Mouse (Mus musculus) intestine, embryonic 16.5 days (tissue): Measurements from ENCODE around the gene Ripk1. TPM values are rescaled to one million over a fixed set of nuclear protein-coding genes. Genes with fewer than 3 reads are reported as not detected.

Source experiments
- ATAC-seq: fragments of 200-750 bp; cut with Nextera tagmentation; 2 replicates; pipeline ENCODE4 v1.8.0; 2017; ENCODE audit warnings: moderate TSS enrichment, moderate library complexity
- H3K27ac ChIP-seq: fragments of 300-500 bp; sonication (generic); 2 replicates; pipeline ENCODE4 v1.5.1; 2014; ENCODE audit warnings: mild to moderate bottlenecking, low read length
- H3K27me3 ChIP-seq: fragments of 300-500 bp; sonication (generic); replicated peaks from 2 replicates; pipeline ENCODE4 v1.6.1; 2014; ENCODE audit warnings: low read length, control low read depth, mixed read lengths; ENCODE audit not compliant: control insufficient read depth, insufficient read depth
- H3K36me3 ChIP-seq: fragments of 300-500 bp; sonication (generic); 2 replicates; pipeline ENCODE4 v1.6.1; 2014; ENCODE audit warnings: low read length, control low read depth; ENCODE audit not compliant: control insufficient read depth, insufficient read depth
- H3K4me1 ChIP-seq: fragments of 300-500 bp; sonication (generic); 2 replicates; pipeline ENCODE4 v1.6.1; 2014; ENCODE audit warnings: low read length, control low read depth, mixed read lengths; ENCODE audit not compliant: control insufficient read depth, insufficient read depth
- H3K4me2 ChIP-seq: fragments of 300-500 bp; sonication (generic); 2 replicates; pipeline ENCODE4 v1.6.1; 2014; ENCODE audit warnings: low read depth, low read length, control low read depth
- H3K4me3 ChIP-seq: fragments of 300-500 bp; sonication (generic); 2 replicates; pipeline ENCODE4 v1.5.1; 2014; ENCODE audit warnings: mild to moderate bottlenecking, low read length
- H3K9ac ChIP-seq: fragments of 300-500 bp; sonication (generic); 2 replicates; pipeline ENCODE4 v1.6.1; 2014; ENCODE audit warnings: low read depth, low read length
- H3K9me3 ChIP-seq: fragments of 300-500 bp; sonication (generic); 2 replicates; pipeline ENCODE4 v1.6.1; 2016; ENCODE audit warnings: low read length, control low read depth; ENCODE audit not compliant: control insufficient read depth
- WGBS: fragments of 180-500 bp; shearing (Covaris S2); extraction: QIAGEN DNeasy Blood & Tissue Kit; methylation state at CpG from one replicate; pipeline ENCODE4 v1.1.7; 2014; 5-methylcytosine and 5-hydroxymethylcytosine counted together
- polyA plus RNA-seq: library from polyadenylated mRNA; unstranded; fragments of >200 nt; fragmentation: Nextera tagmentation; extraction: Ambion mirVana; gene quantifications from 2 replicates; pipeline ENCODE4 v1.2.1, GENCODE M21; 2015

Ripk1 gene
- polyA plus RNA-seq, 1 experiment from 2014 or later: 16.4 TPM

DNA sequence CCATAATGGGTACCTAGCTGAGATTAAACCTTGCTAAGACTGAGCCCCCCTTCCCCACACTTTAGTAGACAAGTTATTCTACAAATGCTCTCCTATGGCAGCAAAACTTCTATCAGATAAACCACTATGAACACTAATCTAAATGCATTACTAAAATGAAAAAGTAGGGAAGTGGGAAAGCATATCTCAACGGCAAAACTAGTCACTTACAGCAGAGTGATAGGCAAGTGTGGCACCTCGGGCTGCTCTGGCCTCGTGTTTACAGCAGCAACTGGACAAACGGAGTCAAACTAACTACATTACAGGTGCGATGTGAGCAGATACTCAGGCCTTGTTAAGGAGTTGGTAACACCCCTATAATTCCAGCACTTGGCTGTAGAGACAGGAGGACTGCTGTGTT is 12.5 kb upstream of the Ripk1 start:
- 75% methylated on average over 5 of the region's 5 CpGs for WGBS
- H3K4me1 ChIP-seq: no peaks in the 10 kb centered on the region
- H3K27me3 ChIP-seq: no peaks in the 10 kb centered on the region
- no peak for ATAC-seq
- no peak overlapping the region for H3K4me3 ChIP-seq
- H3K36me3 ChIP-seq: 0 out of 2 replicates have a peak, but pooled peaks cover 2% of the 10 kb centered on the region
- H3K9me3 ChIP-seq: no peaks in the 10 kb centered on the region
- H3K27ac ChIP-seq: no peak overlapping the region
- H3K9ac ChIP-seq: no peak overlapping the region
- no peak overlapping the region for H3K4me2 ChIP-seq

DNA sequence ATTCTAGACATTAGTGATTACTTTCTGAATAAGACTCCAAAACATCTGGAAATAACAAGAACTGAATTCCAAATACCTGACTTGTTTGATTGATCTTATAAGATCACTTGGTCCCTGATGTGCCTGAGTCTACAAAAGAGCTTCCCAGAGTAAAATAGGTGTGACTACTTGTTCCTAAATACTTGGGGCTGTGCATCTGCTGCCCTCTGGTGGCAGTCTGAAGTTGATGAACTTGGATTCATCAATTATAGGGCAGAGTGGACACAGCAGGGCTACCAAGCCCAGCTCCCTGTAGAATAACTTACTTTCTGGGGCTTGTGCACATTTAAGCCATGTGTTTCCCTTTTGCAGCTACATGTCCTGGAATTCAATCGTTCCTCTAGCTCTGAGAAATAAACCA is 7.0 kb upstream of the Ripk1 start:
- H3K4me3 ChIP-seq: no peak overlapping the region
- H3K4me1 ChIP-seq: no peaks in the 10 kb centered on the region
- WGBS: 17% methylated on average over 1 of the region's 1 CpGs
- no peak overlapping the region for H3K27ac ChIP-seq
- no peaks in the 10 kb centered on the region for H3K9me3 ChIP-seq
- no peak overlapping the region for H3K9ac ChIP-seq
- ATAC-seq: peak; percentile 63; the same call in 1 of the 2 replicates
- H3K36me3 ChIP-seq: no peaks in the 10 kb centered on the region
- H3K4me2 ChIP-seq: no peak overlapping the region
- no peaks in the 10 kb centered on the region for H3K27me3 ChIP-seq

DNA sequence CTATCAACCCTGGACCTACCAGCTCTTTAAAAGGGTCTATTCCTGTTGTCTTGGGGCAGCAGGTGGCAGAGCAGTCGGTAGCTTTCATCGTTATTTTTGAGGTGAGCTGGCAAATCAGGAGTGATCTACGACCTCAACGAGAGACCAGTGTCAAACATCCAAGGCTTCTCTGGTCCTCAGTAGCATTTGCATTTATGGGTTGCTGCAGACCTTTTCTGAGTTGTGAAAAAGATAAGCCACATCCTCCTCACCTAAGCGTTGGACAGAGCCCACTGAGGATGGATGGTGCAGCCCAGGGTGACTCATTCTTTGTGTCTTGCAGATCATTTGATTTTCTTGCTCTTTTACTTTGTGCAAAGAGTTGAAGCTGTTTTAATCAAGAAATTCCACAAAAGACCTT is 895 bp downstream of the Ripk1 start:
- Histone ChIP-seq H3K27ac (no peak overlapping the region), H3K36me3 (no peaks in the 10 kb centered on the region), H3K4me3 (peak overlapping the region; percentile 79), H3K9me3 (no peaks in the 10 kb centered on the region), H3K4me2 (peak overlapping the region; percentile 83), H3K4me1 (peaks cover 5% of the 10 kb centered on the region; the same call in 1 of the 2 replicates), H3K27me3 (no peaks in the 10 kb centered on the region), H3K9ac (peak overlapping the region; percentile 79)
- peak; percentile 5; the same call in 1 of the 2 replicates for ATAC-seq
- WGBS: 4% methylated on average over 5 of the region's 5 CpGs

DNA sequence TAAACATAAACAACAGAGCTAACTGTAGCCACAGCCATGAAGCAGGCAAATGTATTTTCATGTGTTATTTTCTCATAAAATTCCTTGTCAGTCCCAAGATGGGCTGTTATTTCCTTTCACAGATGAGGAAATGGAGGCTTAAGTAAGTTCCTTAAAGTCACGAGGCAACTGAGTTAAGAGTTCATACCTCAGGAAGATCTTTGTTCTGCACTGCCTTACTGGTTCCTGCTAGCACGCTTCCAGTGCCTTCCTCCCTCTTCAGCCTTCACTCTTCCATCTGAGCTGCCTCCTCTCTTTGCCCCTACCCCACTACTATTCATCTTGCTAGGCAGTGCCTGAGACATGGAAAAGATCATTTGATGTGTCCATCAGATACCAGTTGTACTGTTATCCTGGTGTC is 5.1 kb downstream of the Ripk1 start:
- Histone ChIP-seq H3K27me3 (no peaks in the 10 kb centered on the region), H3K4me1 (peaks cover 5% of the 10 kb centered on the region; the same call in 1 of the 2 replicates), H3K4me2 (no peak overlapping the region), H3K4me3 (no peak overlapping the region), H3K9me3 (no peaks in the 10 kb centered on the region), H3K36me3 (no peaks in the 10 kb centered on the region; the same call in 1 of the 2 replicates), H3K9ac (no peak overlapping the region), H3K27ac (no peak overlapping the region)
- WGBS: 73% methylated on average over 2 of the region's 2 CpGs
- ATAC-seq: no peak

DNA sequence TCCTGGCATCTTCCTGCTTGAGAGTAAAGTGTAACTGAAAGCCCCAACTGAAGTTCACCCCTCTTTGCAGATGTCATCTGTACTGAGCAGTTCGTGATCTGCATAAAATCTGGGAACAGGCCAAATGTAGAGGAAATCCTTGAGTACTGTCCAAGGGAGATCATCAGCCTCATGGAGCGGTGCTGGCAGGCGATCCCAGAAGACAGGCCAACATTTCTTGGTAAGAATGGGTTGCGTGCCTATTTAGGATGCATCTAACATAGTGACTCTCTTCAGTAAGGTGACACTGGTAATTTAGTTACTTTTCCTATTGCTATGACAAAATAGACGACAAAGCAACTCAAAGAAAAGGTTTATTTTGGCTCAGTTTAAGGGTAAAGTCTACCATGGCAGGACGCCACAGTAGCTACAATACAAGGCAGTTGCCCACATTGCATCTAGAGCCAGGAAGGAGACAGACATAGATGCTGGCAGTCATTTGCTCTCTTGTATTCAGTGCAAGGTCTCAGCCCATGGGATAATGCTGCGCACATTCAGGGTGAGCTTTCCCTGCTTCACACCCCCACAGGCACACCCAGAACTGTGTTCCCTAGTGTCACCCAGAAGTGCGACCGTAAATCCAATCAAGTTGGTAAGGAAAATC is 14.9 kb downstream of the Ripk1 start:
- Histone ChIP-seq H3K4me1 (no peaks in the 10 kb centered on the region), H3K4me2 (no peak overlapping the region), H3K9ac (no peak overlapping the region), H3K9me3 (no peaks in the 10 kb centered on the region), H3K36me3 (peaks cover 10% of the 10 kb centered on the region; the same call in 1 of the 2 replicates), H3K4me3 (no peak overlapping the region), H3K27me3 (no peaks in the 10 kb centered on the region), H3K27ac (no peak overlapping the region)
- no peak for ATAC-seq
- WGBS: 91% methylated on average over 9 of the region's 9 CpGs

DNA sequence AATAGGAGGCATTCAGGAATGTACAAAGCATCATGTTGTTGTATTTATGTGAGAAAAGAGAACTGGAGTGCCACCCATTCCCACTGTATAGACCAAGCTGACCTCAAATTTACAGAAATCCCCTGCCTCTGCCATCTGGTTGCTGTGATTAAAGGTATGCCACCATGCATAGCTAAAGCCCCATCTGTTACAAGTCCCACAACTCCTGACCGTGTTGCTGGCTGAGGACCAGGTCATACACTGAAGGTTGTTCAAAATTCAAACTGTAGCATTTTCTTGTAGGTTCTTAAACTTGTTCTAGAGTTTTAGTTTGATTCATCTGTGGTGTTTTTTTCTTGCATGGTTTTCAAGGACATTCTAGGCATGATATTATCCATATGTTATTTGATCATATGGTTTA is 16.4 kb downstream of the Ripk1 start:
- peaks cover 10% of the 10 kb centered on the region; the same call in 1 of the 2 replicates for H3K36me3 ChIP-seq
- ATAC-seq: no peak
- WGBS: 85% methylated on average over 1 of the region's 1 CpGs

DNA sequence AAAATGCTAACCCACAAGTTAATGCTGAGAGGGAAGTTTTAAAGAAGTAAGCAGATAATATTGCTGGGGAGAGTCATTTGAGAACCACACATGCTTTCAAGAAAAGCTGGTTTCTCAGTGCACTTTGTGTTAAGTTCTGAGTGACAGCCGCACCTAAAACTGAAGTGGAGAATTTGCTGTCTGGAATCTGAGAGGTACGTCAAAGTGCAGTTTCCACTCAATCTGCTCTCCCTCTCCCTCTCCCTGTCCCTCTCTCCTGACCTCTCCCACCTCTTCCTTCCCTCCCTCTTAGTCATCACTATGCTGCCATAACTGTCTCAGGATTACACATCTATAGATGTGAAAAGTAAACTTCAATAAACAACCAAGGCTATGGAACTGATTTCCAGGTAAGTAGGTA is 19.8 kb downstream of the Ripk1 start:
- H3K36me3 ChIP-seq: peaks cover 4% of the 10 kb centered on the region; the same call in 1 of the 2 replicates
- no peak overlapping the region for H3K4me3 ChIP-seq
- H3K4me2 ChIP-seq: no peak overlapping the region
- H3K9me3 ChIP-seq: no peaks in the 10 kb centered on the region
- H3K9ac ChIP-seq: no peak overlapping the region
- H3K27ac ChIP-seq: no peak overlapping the region
- no peaks in the 10 kb centered on the region for H3K4me1 ChIP-seq
- H3K27me3 ChIP-seq: no peaks in the 10 kb centered on the region
- no peak for ATAC-seq
- 91% methylated on average over 2 of the region's 2 CpGs for WGBS

More for the DNA sequence above, 16.4 kb downstream of the Ripk1 start:
- Histone ChIP-seq H3K27me3 (no peaks in the 10 kb centered on the region), H3K9me3 (no peaks in the 10 kb centered on the region), H3K27ac (no peak overlapping the region), H3K4me2 (no peak overlapping the region), H3K4me3 (no peak overlapping the region), H3K4me1 (no peaks in the 10 kb centered on the region), H3K9ac (no peak overlapping the region)

DNA sequence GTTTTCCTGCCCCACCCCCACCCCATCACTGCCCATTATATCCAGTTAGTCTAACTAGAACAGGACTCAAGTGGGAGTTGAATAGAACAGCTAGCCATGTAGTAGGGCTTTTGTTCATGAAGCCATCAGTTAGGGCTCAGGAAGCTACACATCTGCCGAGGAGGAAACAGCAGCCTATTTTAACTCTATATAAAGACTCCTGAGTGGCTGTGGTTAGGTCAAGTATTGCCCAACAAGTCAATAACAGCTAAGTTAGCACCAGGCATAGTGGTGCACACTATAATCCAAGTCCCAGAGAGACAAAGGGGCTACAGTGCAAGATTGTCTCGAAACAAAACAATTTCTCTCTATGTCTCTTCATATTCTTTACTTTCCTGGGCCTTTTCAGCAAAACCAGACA is 29.9 kb downstream of the Ripk1 start:
- ATAC-seq: no peak
- H3K4me3 ChIP-seq: no peak overlapping the region
- H3K9me3 ChIP-seq: no peaks in the 10 kb centered on the region
- no peak overlapping the region for H3K27ac ChIP-seq
- no peaks in the 10 kb centered on the region for H3K27me3 ChIP-seq
- no peak overlapping the region for H3K4me2 ChIP-seq
- peaks cover 3% of the 10 kb centered on the region for H3K4me1 ChIP-seq
- 80% methylated on average over 2 of the region's 2 CpGs for WGBS
- peaks cover 8% of the 10 kb centered on the region; the same call in 1 of the 2 replicates for H3K36me3 ChIP-seq
- H3K9ac ChIP-seq: no peak overlapping the region

DNA sequence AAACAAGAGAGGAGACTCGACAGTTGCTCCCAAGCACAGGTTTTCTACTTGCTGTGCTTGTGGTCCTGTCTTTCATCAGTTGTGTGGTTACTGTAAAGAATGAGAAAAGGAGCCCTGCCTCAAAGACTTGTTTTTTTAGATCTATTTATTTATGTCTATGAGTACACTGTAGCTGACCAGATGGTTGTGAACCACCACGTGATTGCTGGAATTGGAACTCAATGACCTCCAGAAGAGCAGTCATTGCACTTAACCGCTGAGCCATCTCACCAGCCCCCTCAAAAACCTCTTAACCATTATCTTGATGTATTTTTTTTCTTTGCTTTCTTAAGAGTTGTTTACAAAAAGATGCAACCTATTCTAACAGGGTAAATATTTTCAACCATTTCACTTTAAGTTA is 33.3 kb downstream of the Ripk1 start:
- ATAC-seq: no peak
- H3K4me2 ChIP-seq: no peak overlapping the region
- H3K4me3 ChIP-seq: no peak overlapping the region
- H3K27ac ChIP-seq: no peak overlapping the region
- 83% methylated on average over 3 of the region's 3 CpGs for WGBS
- H3K9ac ChIP-seq: no peak overlapping the region
- no peaks in the 10 kb centered on the region for H3K9me3 ChIP-seq
- peaks cover 10% of the 10 kb centered on the region for H3K4me1 ChIP-seq
- peaks cover 2% of the 10 kb centered on the region; the same call in 1 of the 2 replicates for H3K36me3 ChIP-seq
- H3K27me3 ChIP-seq: no peaks in the 10 kb centered on the region
